Mouse (Mus musculus): Measurements from ENCODE around the gene Cdk14.

- no peak for TF ChIP-seq CTCF (IDR thresholded peaks at IDR 0.05; ENCODE audit: extremely low read depth, insufficient read depth, insufficient read length, insufficient replicate concordance)
- no peak for TF ChIP-seq POLR2A (IDR thresholded peaks at IDR 0.05; ENCODE audit: low read depth, low read length)
Observed at GRCm38 (mm10) chr5:5423081-5423480, 3.0 kb upstream of the Cdk14 start.

Data from spleen, adult 2 months (tissue).